Mouse (Mus musculus): ENCODE results near the gene Odf4.

- TF ChIP-seq CTCF (IDR thresholded peaks at IDR 0.05; ENCODE audit: control insufficient read depth, insufficient read depth, insufficient replicate concordance, low read depth, low read length): no peak
- TF ChIP-seq POLR2A (IDR thresholded peaks at IDR 0.05; ENCODE audit: control insufficient read depth, low read depth, low read length): no peak
Measured at GRCm38 (mm10) chr11:68911531-68912177, 15.2 kb downstream of the Odf4 start.

Data from testis, adult 2 months (tissue).